Mouse (Mus musculus) heart, adult 9 months (tissue): Measurements from ENCODE around the gene Hpse.

Source experiments
- DNase-seq, 2 experiments: peaks; one replicate each; pipeline ENCODE4 v3.0.0; 2022; ENCODE audit warnings: low spot score in 2 of 2

Hpse gene

GRCm38 (mm10) chr5:100719235-100720088, at the start of gene Hpse:
Gene Hpse, minus strand, starts transcription at chr5:100719716.
- DNase-seq = peak; percentile 31 to 47

DNA sequence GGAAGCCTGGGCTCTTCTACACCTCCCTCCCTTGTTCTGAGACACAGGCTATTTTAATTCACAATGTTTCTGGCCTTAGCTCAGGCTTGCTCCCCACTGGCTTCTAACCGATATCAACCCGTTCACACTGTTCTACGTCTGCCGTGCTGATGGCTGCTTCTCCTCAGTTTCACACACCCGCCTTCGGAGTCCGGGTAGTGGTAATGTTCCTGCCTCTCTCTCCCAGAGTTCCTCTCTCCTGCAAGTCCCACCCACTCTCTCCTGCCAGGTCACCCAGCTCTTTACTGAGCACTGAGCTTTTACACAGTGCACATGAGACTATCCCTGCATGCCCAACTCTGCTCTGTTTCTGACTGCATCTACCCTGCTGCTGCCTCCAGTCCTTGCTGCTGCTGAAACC, 46.5 kb upstream of the Hpse start:
- no peak for DNase-seq

- DNase-seq = no peak
These were observed 42.2 kb upstream of the Hpse start for GRCm38 (mm10) chr5:100761736-100762135.

- no peak for DNase-seq
These were observed 40.6 kb upstream of the Hpse start for GRCm38 (mm10) chr5:100760049-100760663.

GRCm38 (mm10) chr5:100758121-100758520, 38.6 kb upstream of the Hpse start:
- no peak for DNase-seq

GRCm38 (mm10) chr5:100753407-100753806, 33.9 kb upstream of the Hpse start:
- DNase-seq = no peak

- no peak for DNase-seq
These were observed 32.1 kb upstream of the Hpse start for GRCm38 (mm10) chr5:100751655-100752054.

DNA sequence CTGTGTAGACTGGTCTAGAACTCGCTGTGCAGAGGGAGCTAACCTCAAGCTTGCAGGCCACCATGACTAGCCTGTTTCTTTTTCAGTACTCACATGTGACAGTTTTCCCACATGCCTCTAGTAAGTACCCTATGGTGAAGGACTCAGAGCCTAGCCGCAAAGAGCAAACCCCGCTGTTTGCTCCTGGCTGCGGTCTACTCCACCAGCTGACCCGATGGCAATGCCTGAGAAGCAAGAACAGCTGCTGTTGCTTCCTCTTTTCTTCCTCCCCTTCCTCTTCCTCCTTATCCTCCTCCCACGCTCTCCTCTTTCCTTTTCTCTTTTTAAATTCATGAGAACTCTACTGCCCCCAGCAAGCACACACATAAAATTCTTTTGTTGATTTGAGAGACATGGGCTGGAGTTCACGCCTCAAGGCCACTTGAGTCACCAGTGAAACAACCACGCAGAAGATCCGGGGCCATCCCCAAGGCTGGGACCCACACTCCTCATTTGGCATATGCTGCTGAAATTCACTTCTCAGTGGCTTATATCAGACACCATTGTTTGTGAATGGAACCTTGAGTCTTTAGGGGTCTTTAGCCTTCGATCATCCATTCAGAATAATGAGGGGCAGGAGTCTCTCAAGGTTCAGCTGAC, 31.2 kb upstream of the Hpse start:
- peak; percentile 1 to 10 for DNase-seq

DNA sequence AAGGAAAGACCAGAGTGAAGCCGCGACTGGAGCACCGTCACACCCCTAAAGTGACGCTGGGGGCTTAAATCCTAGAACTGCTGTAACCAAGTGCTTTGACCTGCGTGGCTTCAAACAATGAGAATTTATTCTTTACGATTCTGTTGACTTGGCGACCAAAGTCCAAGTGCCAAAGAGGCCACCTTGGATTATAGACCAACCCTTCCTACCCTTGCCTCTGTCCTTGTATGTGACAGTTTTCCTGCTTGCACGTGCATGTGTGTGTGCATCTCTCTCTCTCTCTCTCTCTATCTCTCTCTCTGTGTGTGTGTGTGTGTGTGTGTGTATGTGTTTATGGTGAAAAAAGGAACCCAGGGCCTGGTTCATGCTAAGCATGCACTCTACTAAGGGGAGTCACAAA, 19.3 kb upstream of the Hpse start:
- DNase-seq = no peak

GRCm38 (mm10) chr5:100736919-100737318, 17.4 kb upstream of the Hpse start:
- no peak for DNase-seq

DNA sequence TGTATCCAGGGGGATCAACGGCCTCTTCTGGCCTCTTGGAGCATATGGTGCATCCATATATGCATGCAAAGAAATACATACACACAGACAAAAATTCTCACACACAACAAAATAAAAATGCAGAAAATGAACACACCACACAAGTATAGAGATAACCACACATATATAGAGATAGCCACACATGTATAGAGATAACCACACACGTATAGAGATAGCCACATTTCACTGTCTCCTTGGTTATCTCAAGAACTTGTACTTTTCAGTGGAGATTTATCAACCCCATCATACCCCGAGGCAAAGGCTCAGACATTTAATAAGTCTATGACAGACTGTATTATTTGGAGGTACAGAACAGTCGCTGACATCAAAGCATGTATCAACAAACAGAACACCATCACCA, 15.0 kb upstream of the Hpse start:
- DNase-seq = no peak

- peak in 1 of 2 experiments; percentile 17 for DNase-seq
These were observed 9.2 kb upstream of the Hpse start for GRCm38 (mm10) chr5:100728757-100729156.

DNA sequence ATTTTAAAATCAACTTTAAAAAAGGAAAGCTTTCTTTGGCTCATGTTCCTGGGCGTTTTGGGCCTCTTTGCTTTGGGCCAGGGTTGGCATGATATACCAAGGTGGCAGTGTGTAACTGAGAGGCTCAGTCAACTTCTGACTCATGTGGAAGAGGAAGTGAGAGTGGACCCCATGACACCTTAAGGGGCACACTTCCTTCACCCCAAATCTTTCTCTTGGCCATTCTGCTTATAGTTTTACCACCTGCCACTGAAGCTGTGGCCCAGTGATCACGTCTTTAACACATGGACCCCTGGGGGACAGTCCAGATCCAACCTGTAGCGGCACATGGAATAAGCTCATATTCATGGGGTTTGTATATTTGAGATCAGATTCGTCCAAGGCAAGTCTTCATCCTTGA, 6.5 kb upstream of the Hpse start:
- no peak for DNase-seq

DNA sequence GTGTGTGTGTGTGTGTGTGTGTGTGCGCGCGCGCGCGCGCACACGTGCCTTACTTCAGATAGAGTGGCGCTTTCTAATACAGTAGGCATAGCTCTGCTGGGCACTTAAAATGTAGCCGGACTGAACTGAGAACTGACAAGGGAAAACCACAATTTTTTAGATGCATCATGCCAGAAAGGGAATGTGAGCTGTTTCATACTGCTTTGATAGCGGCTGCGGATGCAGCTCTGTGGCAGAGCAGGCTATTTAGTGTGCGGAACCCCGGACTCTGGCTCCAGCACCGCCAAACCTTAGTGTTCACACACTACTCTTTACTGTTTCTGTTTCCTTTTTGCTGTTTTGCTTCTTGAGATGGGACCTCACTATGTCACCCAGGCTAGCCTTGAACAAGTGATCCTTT, 2.8 kb downstream of the Hpse start:
- no peak for DNase-seq

GRCm38 (mm10) chr5:100711219-100711618, 8.3 kb downstream of the Hpse start:
- DNase-seq = no peak

DNA sequence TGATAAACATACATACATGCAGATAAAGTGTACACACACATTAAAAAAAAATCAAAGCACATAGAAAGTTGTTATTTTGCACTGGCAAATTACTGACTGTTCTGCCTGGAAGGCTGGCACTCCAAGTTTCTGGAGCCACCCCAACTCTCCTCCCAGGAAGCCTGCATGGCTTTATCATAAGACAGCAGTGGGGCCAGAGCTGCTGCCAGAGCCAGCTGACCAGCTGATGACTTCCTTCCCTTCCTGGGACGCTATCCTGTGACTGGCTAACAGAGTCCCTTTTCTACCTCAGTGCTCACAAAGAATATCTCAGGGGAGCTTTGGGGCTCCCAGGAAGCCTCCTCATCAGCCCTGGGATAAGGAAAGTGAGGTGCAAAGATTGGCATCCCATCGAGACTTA, 9.5 kb downstream of the Hpse start:
- peak; percentile 4 to 8 for DNase-seq

- no peak for DNase-seq
These were observed 10.5 kb downstream of the Hpse start for GRCm38 (mm10) chr5:100709035-100709434.

- DNase-seq = no peak
These were observed 12.8 kb downstream of the Hpse start for GRCm38 (mm10) chr5:100706675-100707074.

DNA sequence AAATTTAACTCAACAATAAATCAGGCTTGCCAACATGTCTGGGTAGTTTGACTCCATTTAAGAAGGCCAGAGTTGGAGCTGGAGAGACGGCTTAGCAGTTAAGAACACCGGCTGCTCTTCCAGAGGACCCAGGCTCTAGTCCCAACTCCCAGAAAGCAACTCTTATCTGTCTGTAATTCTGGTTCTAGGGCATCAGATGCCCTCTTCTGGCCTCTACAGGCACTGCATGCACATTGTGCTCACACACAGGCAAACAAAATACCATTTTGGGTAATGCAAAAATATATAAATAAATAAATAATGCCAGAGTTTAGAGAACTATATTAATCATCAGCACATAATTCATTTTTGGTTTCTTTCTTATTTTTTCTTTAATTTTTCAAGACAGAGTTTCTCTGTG, 15.2 kb downstream of the Hpse start:
- no peak for DNase-seq

- no peak for DNase-seq
These were observed 17.2 kb downstream of the Hpse start for GRCm38 (mm10) chr5:100702325-100702724.

GRCm38 (mm10) chr5:100700861-100701620, 18.5 kb downstream of the Hpse start:
- no peak for DNase-seq

- DNase-seq = no peak
These were observed 21.6 kb downstream of the Hpse start for GRCm38 (mm10) chr5:100697886-100698285.
